Mouse (Mus musculus): Measurements from ENCODE around the gene Dapk2. TPM values are rescaled to one million over a fixed set of nuclear protein-coding genes. Genes with fewer than 3 reads are reported as not detected.

The Dapk2 gene
- polyA plus RNA-seq (2016; fragmentation: Nextera tagmentation; extraction: Ambion mirVana): 2.9 and 3.6 TPM in 2 replicates

DNA sequence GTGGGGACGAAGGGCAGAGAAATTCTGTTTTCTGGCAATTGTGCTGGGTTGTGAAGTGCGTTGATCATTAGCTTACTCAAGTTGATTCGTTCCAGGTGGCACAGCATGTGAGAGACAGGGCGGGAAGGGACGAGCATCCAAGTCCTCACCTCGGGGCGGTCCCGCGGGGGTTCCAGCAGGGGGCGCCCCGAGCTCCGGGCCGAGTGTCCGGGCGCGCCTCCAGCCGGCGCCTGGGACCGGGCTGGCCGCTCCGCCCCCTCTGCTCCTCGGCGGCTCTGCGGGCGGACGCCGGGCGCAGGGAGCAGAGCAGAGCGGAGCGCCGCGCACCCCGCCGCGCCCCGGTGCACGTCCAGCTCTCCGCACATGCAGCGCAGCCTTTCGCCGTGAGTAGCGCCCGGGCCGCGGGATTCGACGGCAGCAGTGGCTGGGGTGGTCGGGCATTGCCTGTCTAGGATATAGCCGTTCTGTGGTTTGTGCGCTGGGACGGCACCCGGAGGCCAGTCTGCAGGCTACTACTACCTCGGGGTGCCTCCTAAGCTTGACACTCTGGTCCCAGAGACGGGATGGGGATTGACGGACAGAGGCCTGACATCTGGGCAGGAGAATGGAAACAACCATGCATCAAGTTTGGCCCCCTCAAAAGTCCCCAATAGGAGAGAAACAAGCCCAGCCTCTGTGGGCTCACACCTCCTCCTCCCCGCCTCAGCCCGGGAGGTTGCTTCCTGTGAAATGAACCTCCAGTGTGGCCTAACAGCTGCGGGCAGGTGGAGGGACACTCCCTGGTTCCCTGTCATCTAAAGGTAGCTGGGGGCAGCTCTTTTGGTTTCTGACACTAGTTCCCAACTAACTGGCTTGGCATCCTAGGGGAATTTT lies at the start of gene Dapk2:
Dapk2 (plus strand) TSS at position 266 of the 873 bp plus-strand sequence.
- Histone ChIP-seq H3K36me3 (no peaks in the 10 kb centered on the region), H3K4me3 (peak within 1 kb of the TSS; percentile 58), H3K27me3 (ENCODE audit: low read depth, poor library complexity, severe bottlenecking) (peaks cover 39% of the 10 kb centered on the region), H3K4me1 (peaks cover 14% of the 10 kb centered on the region), H3K9me3 (replicated peaks) (no peaks in the 10 kb centered on the region), H3K27ac (peak within 1 kb of the TSS; percentile 78)
- under 1% methylated on average over 58 of the region's 58 CpGs for WGBS
- peak; percentile 87 for DNase-seq (ENCODE audit: low spot score)

- H3K4me1 ChIP-seq: peaks cover 8% of the 10 kb centered on the region; the same call in 1 of the 2 replicates
- 100% methylated on average over 1 of the region's 1 CpGs for WGBS
- H3K36me3 ChIP-seq: peaks cover 82% of the 10 kb centered on the region
- H3K9me3 ChIP-seq (replicated peaks): no peaks in the 10 kb centered on the region
- DNase-seq (ENCODE audit: low spot score): no peak
- H3K27ac ChIP-seq: no peak overlapping the region
- no peak overlapping the region for H3K4me3 ChIP-seq
- H3K27me3 ChIP-seq (ENCODE audit: low read depth, poor library complexity, severe bottlenecking): no peaks in the 10 kb centered on the region
Measured at GRCm38 (mm10) chr9:66109574-66109973, 48.4 kb upstream of the Dapk2 start.

- no peak for DNase-seq (ENCODE audit: low spot score)
- H3K4me1 ChIP-seq: peaks cover 8% of the 10 kb centered on the region; the same call in 1 of the 2 replicates
- peak overlapping the region; percentile 39; the same call in 1 of the 2 replicates for H3K27ac ChIP-seq
- no peaks in the 10 kb centered on the region for H3K27me3 ChIP-seq (ENCODE audit: low read depth, poor library complexity, severe bottlenecking)
- WGBS: 77% methylated on average over 8 of the region's 8 CpGs
- H3K36me3 ChIP-seq: peaks cover 82% of the 10 kb centered on the region
- no peaks in the 10 kb centered on the region for H3K9me3 ChIP-seq (replicated peaks)
- no peak overlapping the region for H3K4me3 ChIP-seq
Measured at GRCm38 (mm10) chr9:66110126-66110525, 47.9 kb upstream of the Dapk2 start.

DNA sequence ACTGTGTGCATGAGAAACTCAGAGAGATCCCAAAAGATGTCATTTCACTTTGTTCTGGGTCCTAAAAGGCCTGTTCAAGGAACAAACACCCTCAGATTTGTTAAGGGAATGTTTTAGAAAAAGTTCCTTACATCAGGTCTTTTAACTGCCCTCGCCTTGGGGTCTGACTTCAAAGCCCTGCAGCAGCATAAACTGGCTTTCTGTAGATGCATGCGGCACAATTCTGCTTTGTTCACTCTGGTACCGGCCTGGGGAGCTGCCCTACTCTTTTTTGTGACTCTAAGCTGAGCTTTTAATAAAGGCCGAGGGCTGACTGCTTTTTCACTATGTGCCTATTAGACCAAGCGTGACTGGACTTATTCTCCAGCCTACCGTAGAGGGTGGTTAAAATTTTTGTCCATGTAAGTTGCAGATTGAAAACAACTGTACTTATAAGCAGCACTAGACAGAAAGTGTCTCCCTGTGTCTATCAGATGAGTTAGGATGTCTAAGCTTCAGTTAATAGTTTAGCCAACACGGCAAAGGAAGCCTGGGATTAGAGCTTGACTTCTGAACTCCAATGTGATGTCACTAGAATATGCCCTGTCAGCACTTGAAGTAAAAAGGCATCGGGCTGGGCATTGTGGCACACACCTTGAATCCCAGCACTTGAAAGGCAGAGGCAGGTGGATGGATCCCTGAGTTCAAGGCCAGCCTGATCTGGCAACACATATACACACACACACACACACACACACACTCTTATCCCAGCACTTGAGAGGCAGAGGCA lies 47.2 kb upstream of the Dapk2 start:
- H3K27me3 ChIP-seq (ENCODE audit: low read depth, poor library complexity, severe bottlenecking): no peaks in the 10 kb centered on the region
- DNase-seq (ENCODE audit: low spot score): no peak
- H3K9me3 ChIP-seq (replicated peaks): no peaks in the 10 kb centered on the region
- H3K27ac ChIP-seq: peak overlapping the region; percentile 39; the same call in 1 of the 2 replicates
- peaks cover 8% of the 10 kb centered on the region; the same call in 1 of the 2 replicates for H3K4me1 ChIP-seq
- no peak overlapping the region for H3K4me3 ChIP-seq
- WGBS: 80% methylated on average over 8 of the region's 8 CpGs
- H3K36me3 ChIP-seq: peaks cover 82% of the 10 kb centered on the region

GRCm38 (mm10) chr9:66114341-66114740 lies 43.7 kb upstream of the Dapk2 start:
- 91% methylated on average over 3 of the region's 3 CpGs for WGBS
- no peaks in the 10 kb centered on the region for H3K9me3 ChIP-seq (replicated peaks)
- H3K4me3 ChIP-seq: no peak overlapping the region
- H3K36me3 ChIP-seq: peaks cover 64% of the 10 kb centered on the region
- H3K4me1 ChIP-seq: peaks cover 8% of the 10 kb centered on the region; the same call in 1 of the 2 replicates
- DNase-seq (ENCODE audit: low spot score): no peak
- no peak overlapping the region for H3K27ac ChIP-seq
- no peaks in the 10 kb centered on the region for H3K27me3 ChIP-seq (ENCODE audit: low read depth, poor library complexity, severe bottlenecking)

- no peak overlapping the region for H3K27ac ChIP-seq
- H3K27me3 ChIP-seq (ENCODE audit: low read depth, poor library complexity, severe bottlenecking): no peaks in the 10 kb centered on the region
- H3K4me3 ChIP-seq: no peak overlapping the region
- H3K9me3 ChIP-seq (replicated peaks): no peaks in the 10 kb centered on the region
- WGBS: 67% methylated on average over 8 of the region's 8 CpGs
- no peak for DNase-seq (ENCODE audit: low spot score)
- peaks cover 62% of the 10 kb centered on the region for H3K36me3 ChIP-seq
- no peaks in the 10 kb centered on the region for H3K4me1 ChIP-seq
Measured at GRCm38 (mm10) chr9:66116890-66117289, 41.1 kb upstream of the Dapk2 start.

- Histone ChIP-seq H3K27ac (no peak overlapping the region), H3K4me3 (no peak overlapping the region), H3K27me3 (ENCODE audit: low read depth, poor library complexity, severe bottlenecking) (no peaks in the 10 kb centered on the region), H3K9me3 (replicated peaks) (no peaks in the 10 kb centered on the region), H3K36me3 (peaks cover 49% of the 10 kb centered on the region), H3K4me1 (peaks cover 10% of the 10 kb centered on the region)
- no peak for DNase-seq (ENCODE audit: low spot score)
- 92% methylated on average over 2 of the region's 2 CpGs for WGBS
Measured at GRCm38 (mm10) chr9:66119498-66119897, 38.5 kb upstream of the Dapk2 start.

GRCm38 (mm10) chr9:66120106-66120505 lies 37.9 kb upstream of the Dapk2 start:
- Histone ChIP-seq H3K4me3 (no peak overlapping the region), H3K27ac (no peak overlapping the region), H3K9me3 (replicated peaks) (no peaks in the 10 kb centered on the region), H3K36me3 (peaks cover 42% of the 10 kb centered on the region), H3K4me1 (peaks cover 16% of the 10 kb centered on the region), H3K27me3 (ENCODE audit: low read depth, poor library complexity, severe bottlenecking) (no peaks in the 10 kb centered on the region)
- DNase-seq (ENCODE audit: low spot score): no peak
- 97% methylated on average over 4 of the region's 4 CpGs for WGBS

DNA sequence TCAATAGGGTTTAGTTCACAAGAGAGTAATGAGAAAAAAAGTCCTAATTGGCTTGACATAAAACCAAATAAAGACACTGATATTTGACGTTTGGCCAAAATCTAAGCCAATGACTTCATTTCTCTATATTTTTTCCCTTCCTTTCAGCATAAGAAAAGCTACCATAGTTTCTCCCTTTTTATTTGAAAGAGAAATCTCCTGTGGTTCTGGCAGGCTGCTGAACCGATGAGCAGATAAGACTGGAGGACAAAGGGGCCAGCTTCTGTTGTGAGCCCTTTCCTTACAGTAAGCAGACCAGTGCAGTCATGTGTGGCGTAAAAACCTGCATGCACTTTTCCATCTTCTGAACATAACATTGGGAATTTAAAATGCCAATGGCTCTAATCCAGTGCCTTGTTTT lies 37.1 kb upstream of the Dapk2 start:
- no peaks in the 10 kb centered on the region for H3K9me3 ChIP-seq (replicated peaks)

GRCm38 (mm10) chr9:66121421-66121820 lies 36.6 kb upstream of the Dapk2 start:
- Histone ChIP-seq H3K4me3 (no peak overlapping the region), H3K27me3 (ENCODE audit: low read depth, poor library complexity, severe bottlenecking) (no peaks in the 10 kb centered on the region), H3K36me3 (peaks cover 32% of the 10 kb centered on the region), H3K9me3 (replicated peaks) (no peaks in the 10 kb centered on the region), H3K27ac (no peak overlapping the region), H3K4me1 (peaks cover 25% of the 10 kb centered on the region)
- no peak for DNase-seq (ENCODE audit: low spot score)

More for the DNA sequence above, 37.1 kb upstream of the Dapk2 start:
- 93% methylated on average over 3 of the region's 3 CpGs for WGBS
- H3K4me1 ChIP-seq: peaks cover 24% of the 10 kb centered on the region
- no peak for DNase-seq (ENCODE audit: low spot score)
- no peaks in the 10 kb centered on the region for H3K27me3 ChIP-seq (ENCODE audit: low read depth, poor library complexity, severe bottlenecking)
- no peak overlapping the region for H3K27ac ChIP-seq
- peaks cover 34% of the 10 kb centered on the region for H3K36me3 ChIP-seq
- no peak overlapping the region for H3K4me3 ChIP-seq

DNA sequence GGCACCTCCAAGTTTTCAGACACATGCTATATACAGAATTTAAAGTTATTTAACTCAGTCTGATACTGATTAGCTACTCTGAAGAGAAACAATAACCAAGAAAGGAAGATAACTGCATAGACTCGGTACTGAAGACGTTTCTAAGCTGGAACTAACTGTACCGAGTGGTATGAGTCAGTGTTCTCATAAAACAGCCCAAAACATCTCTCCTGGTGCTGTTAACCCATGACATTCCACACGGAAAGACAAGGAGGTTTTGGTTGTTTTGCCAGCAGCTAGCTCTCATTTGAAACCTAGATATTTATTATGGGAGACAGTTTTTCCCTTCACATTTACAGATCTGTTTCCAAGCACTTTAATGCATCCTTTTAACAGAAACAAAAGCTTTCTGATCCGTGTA lies 34.4 kb upstream of the Dapk2 start:
- peaks cover 36% of the 10 kb centered on the region for H3K4me1 ChIP-seq
- WGBS: 17% methylated on average over 5 of the region's 5 CpGs
- no peaks in the 10 kb centered on the region for H3K27me3 ChIP-seq (ENCODE audit: low read depth, poor library complexity, severe bottlenecking)
- H3K27ac ChIP-seq: no peak overlapping the region
- H3K4me3 ChIP-seq: peak overlapping the region; percentile 86
- no peaks in the 10 kb centered on the region for H3K9me3 ChIP-seq (replicated peaks)
- DNase-seq (ENCODE audit: low spot score): no peak
- peaks cover 19% of the 10 kb centered on the region for H3K36me3 ChIP-seq

DNA sequence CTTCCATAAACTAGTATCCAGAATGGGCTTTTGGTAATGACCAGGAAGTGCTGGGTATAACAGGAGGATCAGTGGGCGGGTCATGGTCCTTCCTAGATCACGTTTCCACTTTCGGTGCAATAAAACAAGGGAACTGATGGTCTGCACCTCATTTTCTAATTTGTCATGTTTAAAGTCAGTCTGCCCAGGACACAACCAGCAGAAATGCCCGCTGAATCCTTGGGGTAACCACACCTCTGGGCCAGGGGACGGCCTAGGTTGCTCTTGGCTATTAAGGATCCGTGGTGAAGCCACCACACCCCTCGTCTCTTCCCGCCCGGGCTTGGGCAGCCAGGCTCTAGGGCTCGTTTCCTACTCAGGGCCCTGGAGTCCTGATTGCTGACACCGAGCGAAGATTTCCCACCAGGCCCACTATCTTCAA lies 33.9 kb upstream of the Dapk2 start:
- Histone ChIP-seq H3K4me1 (peaks cover 36% of the 10 kb centered on the region), H3K27me3 (ENCODE audit: low read depth, poor library complexity, severe bottlenecking) (no peaks in the 10 kb centered on the region), H3K36me3 (peaks cover 19% of the 10 kb centered on the region), H3K27ac (peak overlapping the region; percentile 93), H3K9me3 (replicated peaks) (no peaks in the 10 kb centered on the region), H3K4me3 (peak overlapping the region; percentile 86)
- WGBS: 1% methylated on average over 12 of the region's 12 CpGs
- DNase-seq (ENCODE audit: low spot score): peak; percentile 68
